Mouse (Mus musculus): ENCODE results near the gene Tex45. TPM values are rescaled to one million over a fixed set of nuclear protein-coding genes. Genes with fewer than 3 reads are reported as not detected.

The Tex45 gene
- total and polyA plus RNA-seq, 3 experiments, result 0.06 to 0.12 TPM; not detected in 1

DNA sequence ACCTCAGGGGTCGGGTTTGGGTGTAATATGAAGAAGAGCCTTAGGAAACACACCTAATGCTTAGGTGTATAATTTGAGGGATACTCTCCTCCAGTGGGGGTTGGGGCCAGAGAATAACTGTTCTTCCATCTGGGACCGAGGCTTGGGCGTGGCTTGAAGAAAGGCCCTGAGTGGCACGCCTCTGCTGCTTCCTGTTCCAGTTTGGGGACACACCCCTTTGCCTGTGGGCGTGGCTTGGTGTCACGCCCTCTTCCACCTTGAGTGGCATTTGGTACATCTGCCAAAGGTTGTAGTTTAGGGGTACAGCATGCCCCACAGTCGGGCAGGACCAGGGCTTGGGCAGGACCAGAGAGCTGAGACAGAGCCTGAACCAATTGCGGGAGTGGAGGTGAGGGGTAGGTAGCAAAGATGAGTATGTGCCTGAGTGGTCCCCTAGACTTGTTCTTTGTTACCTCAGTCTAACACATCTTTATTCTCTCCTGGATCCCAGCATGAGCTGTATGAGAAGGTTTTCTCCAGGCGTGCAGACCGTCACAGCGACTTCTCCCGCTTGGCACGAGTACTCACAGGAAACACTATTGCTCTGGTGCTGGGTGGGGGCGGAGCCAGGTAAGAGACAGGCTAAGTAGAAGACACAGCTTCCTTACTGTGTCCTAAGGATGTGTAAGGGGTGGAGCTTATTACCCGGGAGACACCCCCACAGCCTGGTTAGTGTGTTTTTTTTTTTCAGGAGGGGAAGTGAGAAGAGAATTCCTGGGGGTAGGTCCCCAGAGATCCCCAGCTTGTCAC, 65.6 kb downstream of the Tex45 start (continued):
- no peak for TF ChIP-seq KAT2A (conservative IDR thresholded peaks at IDR 0.05; ENCODE audit: low read depth, low read length)

Other genes starting within 250 kb of the Tex45 start
- gene Insr, start 191.2 kb upstream of the Tex45 start, total RNA-seq (2012; rRNA removed), result 5.2 and 5.3 TPM in 2 replicates
- gene Insr, start 191.2 kb upstream of the Tex45 start, polyA plus RNA-seq (2012; ENCODE audit: insufficient read depth in 1 of 2, insufficient read length in 2 of 2, low read depth in 1 of 2, low replicate concordance in 2 of 2, missing spikeins in 1 of 2), result 1 to 10 TPM in 1 of 2 experiments, not detected in 1; 7.6 TPM
- gene A430078G23Rik, start 117.4 kb upstream of the Tex45 start, total RNA-seq (2012; rRNA removed), result 2.0 and 2.8 TPM in 2 replicates
- gene A430078G23Rik, start 117.4 kb upstream of the Tex45 start, polyA plus RNA-seq (2012; ENCODE audit: insufficient read depth in 1 of 2, insufficient read length in 2 of 2, low read depth in 1 of 2, low replicate concordance in 2 of 2, missing spikeins in 1 of 2), result 1 to 10 TPM in 1 of 2 experiments, not detected in 1; 3.8 TPM
- gene Arhgef18, start 77.9 kb upstream of the Tex45 start, total RNA-seq (2012; rRNA removed), result 2.4 and 3.0 TPM in 2 replicates
- 1 to 10 TPM in 1 of 2 experiments, not detected in 1; 6.6 TPM for gene Arhgef18, start 77.9 kb upstream of the Tex45 start, polyA plus RNA-seq (2012; ENCODE audit: insufficient read depth in 1 of 2, insufficient read length in 2 of 2, low read depth in 1 of 2, low replicate concordance in 2 of 2, missing spikeins in 1 of 2)
- gene Pex11g, start 3.2 kb upstream of the Tex45 start, total RNA-seq (2012; rRNA removed), result 0.20 and 0.35 TPM in 2 replicates
- gene Pex11g, start 3.2 kb upstream of the Tex45 start, polyA plus RNA-seq (2012; ENCODE audit: insufficient read depth in 1 of 2, insufficient read length in 2 of 2, low read depth in 1 of 2, low replicate concordance in 2 of 2, missing spikeins in 1 of 2), result 1 to 10 TPM in 1 of 2 experiments, not detected in 1; 1.4 TPM
- gene Zfp358, start 22.3 kb downstream of the Tex45 start, total RNA-seq (2012; rRNA removed), result 5.0 and 5.2 TPM in 2 replicates
- gene Zfp358, start 22.3 kb downstream of the Tex45 start, polyA plus RNA-seq (2012; ENCODE audit: insufficient read depth in 1 of 2, insufficient read length in 2 of 2, low read depth in 1 of 2, low replicate concordance in 2 of 2, missing spikeins in 1 of 2), result 10 to 100 TPM in 1 of 2 experiments, not detected in 1; 12.0 TPM
- gene Mcoln1, start 29.6 kb downstream of the Tex45 start, total RNA-seq (2012; rRNA removed), result 15.2 and 18.0 TPM in 2 replicates
- 10 to 100 TPM in 1 of 2 experiments, not detected in 1; 47.6 TPM for gene Mcoln1, start 29.6 kb downstream of the Tex45 start, polyA plus RNA-seq (2012; ENCODE audit: insufficient read depth in 1 of 2, insufficient read length in 2 of 2, low read depth in 1 of 2, low replicate concordance in 2 of 2, missing spikeins in 1 of 2)
- 7.6 and 8.6 TPM in 2 replicates for gene Pnpla6, start 44.5 kb downstream of the Tex45 start, total RNA-seq (2012; rRNA removed)
- gene Pnpla6, start 44.5 kb downstream of the Tex45 start, polyA plus RNA-seq (2012; ENCODE audit: insufficient read depth in 1 of 2, insufficient read length in 2 of 2, low read depth in 1 of 2, low replicate concordance in 2 of 2, missing spikeins in 1 of 2), result 10 to 100 TPM in 1 of 2 experiments, not detected in 1; 16.5 TPM
- 0.56 and 1.2 TPM in 2 replicates for gene C330021F23Rik, start 97.1 kb downstream of the Tex45 start, total RNA-seq (2012; rRNA removed)
- gene C330021F23Rik, start 97.1 kb downstream of the Tex45 start, polyA plus RNA-seq (2012; ENCODE audit: insufficient read depth in 1 of 2, insufficient read length in 2 of 2, low read depth in 1 of 2, low replicate concordance in 2 of 2, missing spikeins in 1 of 2), result under 1 TPM in 1 of 2 experiments, not detected in 1; 0.53 TPM
- 0.36 and 0.62 TPM in 2 replicates for gene Camsap3, start 116.4 kb downstream of the Tex45 start, total RNA-seq (2012; rRNA removed)
- 1 to 10 TPM in 1 of 2 experiments, not detected in 1; 5.1 TPM for gene Camsap3, start 116.4 kb downstream of the Tex45 start, polyA plus RNA-seq (2012; ENCODE audit: insufficient read depth in 1 of 2, insufficient read length in 2 of 2, low read depth in 1 of 2, low replicate concordance in 2 of 2, missing spikeins in 1 of 2)
- gene Xab2, start 150.5 kb downstream of the Tex45 start, total RNA-seq (2012; rRNA removed), result 60.6 and 68.1 TPM in 2 replicates
- gene Xab2, start 150.5 kb downstream of the Tex45 start, polyA plus RNA-seq (2012; ENCODE audit: insufficient read depth in 1 of 2, insufficient read length in 2 of 2, low read depth in 1 of 2, low replicate concordance in 2 of 2, missing spikeins in 1 of 2), result 10 to 100 TPM; 54.8 to 90.4 TPM
- 52.8 and 58.7 TPM in 2 replicates for gene Pet100, start 150.7 kb downstream of the Tex45 start, total RNA-seq (2012; rRNA removed)
- 10 to 100 TPM in 1 of 2 experiments, not detected in 1; 64.2 TPM for gene Pet100, start 150.7 kb downstream of the Tex45 start, polyA plus RNA-seq (2012; ENCODE audit: insufficient read depth in 1 of 2, insufficient read length in 2 of 2, low read depth in 1 of 2, low replicate concordance in 2 of 2, missing spikeins in 1 of 2)
- 0.29 and 0.54 TPM in 2 replicates for gene Pcp2, start 154.7 kb downstream of the Tex45 start, total RNA-seq (2012; rRNA removed)
- gene Pcp2, start 154.7 kb downstream of the Tex45 start, polyA plus RNA-seq (2012; ENCODE audit: insufficient read depth in 1 of 2, insufficient read length in 2 of 2, low read depth in 1 of 2, low replicate concordance in 2 of 2, missing spikeins in 1 of 2), result under 1 TPM in 1 of 2 experiments, not detected in 1; 0.35 TPM
- gene Stxbp2, start 160.1 kb downstream of the Tex45 start, total RNA-seq (2012; rRNA removed), result 81.1 and 82.1 TPM in 2 replicates
- gene Stxbp2, start 160.1 kb downstream of the Tex45 start, polyA plus RNA-seq (2012; ENCODE audit: insufficient read depth in 1 of 2, insufficient read length in 2 of 2, low read depth in 1 of 2, low replicate concordance in 2 of 2, missing spikeins in 1 of 2), result 100 to 1,000 TPM; 117 to 186 TPM
- 0.23 and 0.33 TPM in 2 replicates for gene Retn, start 184.9 kb downstream of the Tex45 start, total RNA-seq (2012; rRNA removed)
- 1 to 10 TPM in 1 of 2 experiments, not detected in 1; 1.1 TPM for gene Retn, start 184.9 kb downstream of the Tex45 start, polyA plus RNA-seq (2012; ENCODE audit: insufficient read depth in 1 of 2, insufficient read length in 2 of 2, low read depth in 1 of 2, low replicate concordance in 2 of 2, missing spikeins in 1 of 2)
- gene Mcemp1, start 194.9 kb downstream of the Tex45 start, total RNA-seq (2012; rRNA removed), result not detected in 2 replicates
- not detected for gene Mcemp1, start 194.9 kb downstream of the Tex45 start, polyA plus RNA-seq (2012; ENCODE audit: insufficient read depth in 1 of 2, insufficient read length in 2 of 2, low read depth in 1 of 2, low replicate concordance in 2 of 2, missing spikeins in 1 of 2)
- 0.59 TPM in 1 of 2 replicates, not detected in the other for gene Fcor, start 201.5 kb downstream of the Tex45 start, total RNA-seq (2012; rRNA removed)
- under 1 TPM in 1 of 2 experiments, not detected in 1; 0.84 TPM for gene Fcor, start 201.5 kb downstream of the Tex45 start, polyA plus RNA-seq (2012; ENCODE audit: insufficient read depth in 1 of 2, insufficient read length in 2 of 2, low read depth in 1 of 2, low replicate concordance in 2 of 2, missing spikeins in 1 of 2)
- 41.9 and 48.6 TPM in 2 replicates for gene Trappc5, start 205.4 kb downstream of the Tex45 start, total RNA-seq (2012; rRNA removed)
- 10 to 100 TPM in 1 of 2 experiments, not detected in 1; 43.0 TPM for gene Trappc5, start 205.4 kb downstream of the Tex45 start, polyA plus RNA-seq (2012; ENCODE audit: insufficient read depth in 1 of 2, insufficient read length in 2 of 2, low read depth in 1 of 2, low replicate concordance in 2 of 2, missing spikeins in 1 of 2)
- gene Fcer2a, start 223.3 kb downstream of the Tex45 start, total RNA-seq (2012; rRNA removed), result not detected in 2 replicates
- under 1 TPM in 1 of 2 experiments, not detected in 1; 0.07 TPM for gene Fcer2a, start 223.3 kb downstream of the Tex45 start, polyA plus RNA-seq (2012; ENCODE audit: insufficient read depth in 1 of 2, insufficient read length in 2 of 2, low read depth in 1 of 2, low replicate concordance in 2 of 2, missing spikeins in 1 of 2)
- not detected in 2 replicates for gene Clec4g, start 249.8 kb downstream of the Tex45 start, total RNA-seq (2012; rRNA removed)
- gene Clec4g, start 249.8 kb downstream of the Tex45 start, polyA plus RNA-seq (2012; ENCODE audit: insufficient read depth in 1 of 2, insufficient read length in 2 of 2, low read depth in 1 of 2, low replicate concordance in 2 of 2, missing spikeins in 1 of 2), result not detected

Data from MEL (cell line).